Mouse (Mus musculus) activated CD4-positive, CD25-positive, alpha-beta regulatory T cell, adult 9 weeks (primary cell): ENCODE results near the gene Krt80. TPM values are rescaled to one million over a fixed set of nuclear protein-coding genes. Genes with fewer than 3 reads are reported as not detected.

Source experiments
- polyA plus RNA-seq: library from polyadenylated mRNA; unstranded; fragments of 100-300 nt; shearing (Covaris generic); gene quantifications from one replicate; pipeline ENCODE4 v1.2.1, GENCODE M21; 2017

Gene Krt80
- 0.10 TPM for polyA plus RNA-seq

GRCm38 (mm10) chr15:101370101-101370911, at the start of gene Krt80:
TSS of gene Krt80 (minus strand) at chr15:101370162.

GRCm38 (mm10) chr15:101410775-101411174, 40.8 kb upstream of the Krt80 start, which contains the start of gene Krt7:
TSS of gene Krt7 (plus strand) at chr15:101411043.

Other genes starting within 250 kb of the Krt80 start
- gene Acvrl1, start 241.6 kb downstream of the Krt80 start, polyA plus RNA-seq, result 3.8 TPM
- 1.9 TPM for gene Acvr1b, start 196.1 kb downstream of the Krt80 start, polyA plus RNA-seq
- not detected for gene Grasp, start 146.0 kb downstream of the Krt80 start, polyA plus RNA-seq
- 133 TPM for gene Nr4a1, start 115.9 kb downstream of the Krt80 start, polyA plus RNA-seq
- gene Atg101, start 85.9 kb downstream of the Krt80 start, polyA plus RNA-seq, result 73.2 TPM
- 0.24 TPM for gene 6030408B16Rik, start 77.0 kb downstream of the Krt80 start, polyA plus RNA-seq
- not detected for gene Krt7, start 40.9 kb upstream of the Krt80 start, polyA plus RNA-seq
- gene Krt87, start 68.6 kb upstream of the Krt80 start, polyA plus RNA-seq, result 0.44 TPM
- gene Krt88, start 77.6 kb upstream of the Krt80 start, polyA plus RNA-seq, result not detected
- gene Krt81, start 93.6 kb upstream of the Krt80 start, polyA plus RNA-seq, result not detected
- gene Krt86, start 103.3 kb upstream of the Krt80 start, polyA plus RNA-seq, result not detected
- 5.7 TPM for gene Krt83, start 121.3 kb upstream of the Krt80 start, polyA plus RNA-seq
- gene Gm49425, start 147.1 kb upstream of the Krt80 start, polyA plus RNA-seq, result not detected
- gene Krt84, start 162.7 kb upstream of the Krt80 start, polyA plus RNA-seq, result not detected
- not detected for gene Krt82, start 180.5 kb upstream of the Krt80 start, polyA plus RNA-seq
- gene Krt90, start 192.8 kb upstream of the Krt80 start, polyA plus RNA-seq, result not detected
- gene Krt75, start 203.7 kb upstream of the Krt80 start, polyA plus RNA-seq, result not detected